Mouse (Mus musculus): Measurements from ENCODE around the gene Lrrc25. TPM values are rescaled to one million over a fixed set of nuclear protein-coding genes. Genes with fewer than 3 reads are reported as not detected.

Lrrc25 gene
- total and polyA plus RNA-seq, 3 experiments = 0.30 to 5.9 (median 2.4) TPM

GRCm38 (mm10) chr8:70611849-70612248 is 4.1 kb upstream of the Lrrc25 start (continued):
- TF ChIP-seq KAT2A (IDR thresholded peaks at IDR 0.05; ENCODE audit: insufficient replicate concordance, low read length) = no peak
- no peak; the same call in 1 of the 2 replicates for TF ChIP-seq NELFE (IDR thresholded peaks at IDR 0.05; ENCODE audit: low read depth, low read length)
- no peak for TF ChIP-seq ZNF384 (IDR thresholded peaks at IDR 0.05; ENCODE audit: low read depth, low read length)
- no peak for TF ChIP-seq CHD1 (IDR thresholded peaks at IDR 0.05; ENCODE audit: low read depth, low read length)
- no peak; the same call in 1 of the 2 replicates for TF ChIP-seq ETS1 (conservative IDR thresholded peaks at IDR 0.05; ENCODE audit: low read depth, low read length)
- no peak for TF ChIP-seq SIN3A (IDR thresholded peaks at IDR 0.05; ENCODE audit: low read length)
- TF ChIP-seq POLR2A (IDR thresholded peaks at IDR 0.05; ENCODE audit: low read depth, low read length) = no peak
- no peak for TF ChIP-seq BHLHE40 (IDR thresholded peaks at IDR 0.05; ENCODE audit: low read depth, low read length)
- TF ChIP-seq ZKSCAN1 (IDR thresholded peaks at IDR 0.05; ENCODE audit: borderline replicate concordance, low read depth, low read length) = no peak
- no peak for TF ChIP-seq MAZ (IDR thresholded peaks at IDR 0.05; ENCODE audit: low read depth, low read length)
- no peak for TF ChIP-seq PAX5 (IDR thresholded peaks at IDR 0.05; ENCODE audit: low read length)

DNA sequence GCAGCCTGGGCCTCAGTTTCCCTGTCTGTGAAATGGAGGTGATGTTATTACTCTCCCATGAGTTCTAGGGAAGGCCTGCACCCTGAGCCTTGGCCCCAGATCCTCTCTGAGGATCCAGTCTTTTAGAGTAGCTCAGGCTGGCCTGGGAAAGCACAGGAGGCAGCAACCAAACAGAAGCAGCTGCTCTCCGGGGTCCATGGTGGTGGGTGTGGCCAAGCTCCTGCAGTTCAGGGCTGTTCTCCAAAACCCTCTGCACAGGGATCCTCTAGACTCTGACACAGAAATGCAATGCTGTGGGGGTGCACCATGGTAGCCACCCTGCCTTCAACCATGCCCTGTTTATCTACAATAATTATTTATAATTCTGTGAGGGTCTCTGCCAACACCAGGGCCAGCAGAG is 2.2 kb upstream of the Lrrc25 start:
- dilution Hi-C loops (cut with MboI; ENCODE audit: extremely low pct_ligation_motif_present, extremely low pct_unique_long_range_greater_than_20kb, low sequenced_read_pairs) = no loop called here
- Histone ChIP-seq H3K9me3 (replicated peaks; ENCODE audit: low read length) (no peaks in the 10 kb centered on the region), H3K4me2 (ENCODE audit: insufficient read depth, low read depth, poor library complexity, severe bottlenecking) (no peak overlapping the region), H3K9ac (ENCODE audit: insufficient read depth, low read depth) (no peak overlapping the region), H3K27ac (ENCODE audit: insufficient read depth, low read depth) (no peak overlapping the region), H3K27me3 (replicated peaks) (no peaks in the 10 kb centered on the region), H3K36me3 (replicated peaks in 1 of 2; ENCODE audit: control insufficient read depth in 1 of 2, insufficient read depth in 1 of 2, low read length in 1 of 2) (no peaks in the 10 kb centered on the region), H3K79me2 (replicated peaks; ENCODE audit: control insufficient read depth, extremely low read depth, insufficient read depth, poor library complexity, severe bottlenecking) (no peaks in the 10 kb centered on the region), H3K4me1 (ENCODE audit: control insufficient read depth in 1 of 2, insufficient read depth in 2 of 2) (peaks cover 29 to 73% of the 10 kb centered on the region in 2 experiments), H3K4me3 (replicated peaks in 1 of 3; ENCODE audit: low read depth in 2 of 3, low read length in 2 of 3, poor library complexity in 1 of 3) (no peak overlapping the region)
- TF ChIP-seq RCOR1 (conservative IDR thresholded peaks at IDR 0.05; ENCODE audit: low read depth, low read length) = no peak
- DNase-seq (ENCODE audit: extremely low read depth) = no peak
- in situ Hi-C loops (cut with MboI; ENCODE audit: low pct_ligation_motif_present, low pct_unique_long_range_greater_than_20kb, low sequenced_read_pairs) = loop anchor here (5.0 kb wide), 1 partner anchor 34 kb away; no protein-coding TSS in a partner anchor

DNA sequence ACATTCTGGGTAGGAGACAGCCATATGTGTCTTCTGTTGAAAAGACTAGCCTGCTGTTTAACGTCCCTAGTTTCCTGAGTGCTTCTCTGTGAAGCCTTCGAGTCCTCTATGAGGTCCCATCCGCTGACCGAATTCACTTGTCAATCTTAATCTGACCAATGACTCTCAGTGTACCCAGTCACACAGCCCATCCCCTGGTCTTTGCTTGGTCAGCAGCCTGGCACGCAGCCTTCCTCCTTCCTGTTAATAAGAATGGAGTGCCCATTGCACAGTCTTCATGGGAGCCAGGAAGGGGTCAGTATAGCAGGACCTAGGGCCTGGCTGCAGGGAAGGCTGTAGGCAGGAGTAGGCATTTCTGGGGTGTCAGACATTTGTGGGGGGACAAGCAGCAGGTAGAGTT is 1.5 kb upstream of the Lrrc25 start:
- Histone ChIP-seq H3K27me3 (replicated peaks) (no peaks in the 10 kb centered on the region), H3K27ac (ENCODE audit: insufficient read depth, low read depth) (no peak overlapping the region), H3K4me1 (ENCODE audit: control insufficient read depth in 1 of 2, insufficient read depth in 2 of 2) (peaks cover 27 to 72% of the 10 kb centered on the region in 2 experiments), H3K79me2 (replicated peaks; ENCODE audit: control insufficient read depth, extremely low read depth, insufficient read depth, poor library complexity, severe bottlenecking) (no peaks in the 10 kb centered on the region), H3K9me3 (replicated peaks; ENCODE audit: low read length) (no peaks in the 10 kb centered on the region), H3K4me3 (replicated peaks in 1 of 3; ENCODE audit: low read depth in 2 of 3, low read length in 2 of 3, poor library complexity in 1 of 3) (no peak overlapping the region), H3K4me2 (ENCODE audit: insufficient read depth, low read depth, poor library complexity, severe bottlenecking) (no peak overlapping the region), H3K36me3 (replicated peaks in 1 of 2; ENCODE audit: control insufficient read depth in 1 of 2, insufficient read depth in 1 of 2, low read length in 1 of 2) (peaks cover 0 to under 1% of the 10 kb centered on the region in 2 experiments), H3K9ac (ENCODE audit: insufficient read depth, low read depth) (no peak overlapping the region)
- TF ChIP-seq MYC (IDR thresholded peaks at IDR 0.05; ENCODE audit: low read depth, low read length) = no peak
- TF ChIP-seq POLR2A (IDR thresholded peaks at IDR 0.05; ENCODE audit: low read depth, low read length) = no peak
- no peak for TF ChIP-seq ETS1 (conservative IDR thresholded peaks at IDR 0.05; ENCODE audit: low read depth, low read length)
- TF ChIP-seq CHD1 (IDR thresholded peaks at IDR 0.05; ENCODE audit: low read depth, low read length) = no peak
- no peak for TF ChIP-seq TCF12 (IDR thresholded peaks at IDR 0.05; ENCODE audit: low read depth, low read length)
- no peak for TF ChIP-seq HCFC1 (IDR thresholded peaks at IDR 0.05; ENCODE audit: low read depth, low read length)
- no peak for TF ChIP-seq JUN (IDR thresholded peaks at IDR 0.05; ENCODE audit: insufficient read depth, low read depth, low read length)
- TF ChIP-seq CTCF (conservative IDR thresholded peaks at IDR 0.05 in 1 of 2, IDR thresholded peaks at IDR 0.05 in 1 of 2; ENCODE audit: low read depth in 2 of 2, low read length in 2 of 2) = no peak
- TF ChIP-seq ZNF384 (IDR thresholded peaks at IDR 0.05; ENCODE audit: low read depth, low read length) = no peak
- TF ChIP-seq ZKSCAN1 (IDR thresholded peaks at IDR 0.05; ENCODE audit: borderline replicate concordance, low read depth, low read length) = no peak
- TF ChIP-seq MAX (IDR thresholded peaks at IDR 0.05; ENCODE audit: low read length) = no peak
- in situ Hi-C loops (cut with MboI; ENCODE audit: low pct_ligation_motif_present, low pct_unique_long_range_greater_than_20kb, low sequenced_read_pairs) = loop anchor here (5.0 kb wide), 1 partner anchor 33 kb away; no protein-coding TSS in a partner anchor
- dilution Hi-C loops (cut with MboI; ENCODE audit: extremely low pct_ligation_motif_present, extremely low pct_unique_long_range_greater_than_20kb, low sequenced_read_pairs) = no loop called here
- DNase-seq (ENCODE audit: extremely low read depth) = no peak
